30 mouse cellular contexts compared by ENCODE assay signal in the genomic region with DNA sequence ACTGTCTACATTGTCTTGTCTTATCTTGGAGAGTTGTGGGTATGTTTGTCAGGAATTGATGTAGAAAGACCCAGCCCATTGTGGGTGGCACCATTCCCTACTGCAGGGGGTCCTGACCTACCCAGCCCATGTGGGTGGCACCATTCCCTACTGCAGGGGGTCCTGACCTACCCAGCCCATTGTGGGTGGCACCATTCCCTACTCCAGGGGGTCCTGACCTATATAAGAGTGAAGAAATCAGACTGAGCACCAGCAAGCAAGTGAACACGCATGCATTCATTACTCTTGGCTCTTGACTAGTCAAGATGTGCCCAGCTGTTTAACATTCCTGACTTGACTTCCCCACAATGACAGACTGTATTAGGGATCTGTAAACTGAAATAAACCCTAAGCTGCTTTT.
"Had no signal": no experiment of that assay in that cellular context is flagged by ENCODE, and none has a peak within 500 bp of the region (broad histone marks: within the 10 kb centered on the region; RNA-seq: fewer than 3 reads in every experiment).

No protein-coding gene starts in this region.

- H3K27ac ChIP-seq: left cerebral cortex, adult 2 months; limb, embryonic 10.5 days; limb, embryonic 12.5 days; limb, embryonic 13.5 days; limb, embryonic 15.5 days; liver, embryonic 12.5 days; liver, embryonic 13.5 days; liver, embryonic 14.5 days; liver, embryonic 15.5 days; lung, embryonic 15.5 days; macrophage; midbrain, embryonic 10.5 days; midbrain, embryonic 12.5 days; midbrain, embryonic 13.5 days; neural tube, embryonic 12.5 days had no signal

- ATAC-seq: liver, embryonic 12.5 days; liver, postnatal 0 days; lung, postnatal 0 days; midbrain, embryonic 13.5 days; midbrain, embryonic 16.5 days had no signal

- H3K4me1 ChIP-seq: limb, embryonic 13.5 days; limb, embryonic 15.5 days; liver, embryonic 12.5 days; liver, embryonic 13.5 days; liver, embryonic 15.5 days; lung, embryonic 15.5 days; midbrain, embryonic 10.5 days; midbrain, embryonic 12.5 days; midbrain, embryonic 13.5 days; neural tube, embryonic 12.5 days had no signal

- H3K4me2 ChIP-seq: limb, embryonic 12.5 days; limb, embryonic 13.5 days; limb, embryonic 15.5 days; liver, embryonic 11.5 days; liver, embryonic 12.5 days; liver, embryonic 13.5 days; liver, embryonic 15.5 days; lung, embryonic 14.5 days; lung, embryonic 15.5 days; midbrain, embryonic 12.5 days; midbrain, embryonic 13.5 days; neural tube, embryonic 12.5 days had no signal

- H3K27me3 ChIP-seq: lung, embryonic 15.5 days; midbrain, embryonic 13.5 days; neural tube, embryonic 12.5 days had no signal

- H3K9ac ChIP-seq: limb, embryonic 12.5 days; limb, embryonic 13.5 days; limb, embryonic 15.5 days; liver, embryonic 12.5 days; liver, embryonic 13.5 days; liver, embryonic 14.5 days; liver, embryonic 15.5 days; liver, postnatal 0 days; lung, embryonic 14.5 days; lung, embryonic 15.5 days; midbrain, embryonic 12.5 days; midbrain, embryonic 13.5 days; neural tube, embryonic 12.5 days had no signal

- H3K36me3 ChIP-seq: limb, embryonic 10.5 days; limb, embryonic 12.5 days; limb, embryonic 13.5 days; limb, embryonic 15.5 days; liver, embryonic 12.5 days; liver, embryonic 13.5 days; liver, embryonic 15.5 days; lung, embryonic 15.5 days; midbrain, embryonic 10.5 days; midbrain, embryonic 12.5 days; midbrain, embryonic 13.5 days; neural tube, embryonic 12.5 days had no signal

- DNase-seq: left cerebral cortex, postnatal 4 days; liver; liver, embryonic 13.5 days; liver, postnatal 0 days; lung, adult 18-20 months; lung, adult 2 months; lung, embryonic 14.5 days; lung, postnatal 10 days; lung, postnatal 14 days; lung, postnatal 36 days; lung, postnatal 4 days; midbrain, embryonic 14.5 days had no signal

- H3K4me3 ChIP-seq: left cerebral cortex, adult 2 months; limb, embryonic 10.5 days; limb, embryonic 12.5 days; limb, embryonic 13.5 days; limb, embryonic 15.5 days; liver, embryonic 12.5 days; liver, embryonic 13.5 days; liver, embryonic 15.5 days; lung, embryonic 15.5 days; midbrain, embryonic 10.5 days; midbrain, embryonic 12.5 days; midbrain, embryonic 13.5 days; myocyte; neural tube, embryonic 12.5 days had no signal

- H3K9me3 ChIP-seq: limb, embryonic 10.5 days; limb, embryonic 15.5 days; liver, embryonic 13.5 days; liver, embryonic 15.5 days; lung, embryonic 15.5 days; midbrain, embryonic 10.5 days; midbrain, embryonic 12.5 days; midbrain, embryonic 13.5 days; neural tube, embryonic 12.5 days had no signal
